Mouse (Mus musculus): ENCODE data around the gene Lnx1. TPM values are rescaled to one million over a fixed set of nuclear protein-coding genes. Genes with fewer than 3 reads are reported as not detected.

Lnx1 gene
- total RNA-seq (2023) = not detected

DNA sequence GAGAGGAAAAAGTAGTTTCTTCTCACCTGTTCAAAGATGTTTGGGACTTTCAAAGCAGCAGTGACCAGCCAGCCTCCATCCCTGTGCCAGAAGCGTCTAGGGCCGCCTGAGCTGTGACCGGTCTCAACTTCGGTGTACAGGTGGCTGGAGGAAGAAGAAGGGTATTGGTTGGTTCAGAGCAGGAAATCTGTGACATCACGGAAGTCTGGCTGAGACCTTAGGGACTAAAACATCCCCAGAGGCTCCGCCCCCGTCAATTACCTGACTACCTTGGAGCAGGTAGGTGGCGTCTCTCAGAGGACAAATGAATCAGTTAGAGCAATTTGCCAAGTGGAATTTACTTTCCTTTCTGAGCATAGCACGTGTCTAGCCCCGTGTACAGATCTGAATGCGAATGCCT, at the start of gene Lnx1:
TSS of gene Lnx1 (minus strand) at position 147 of the 400 bp plus-strand sequence.

Other genes with a start within 250 kb of the Lnx1 start
- gene Scfd2, start 171.2 kb downstream of the Lnx1 start, total RNA-seq (2023) = 10 to 100 TPM; 14.6 to 15.6 TPM
- 10 to 100 TPM; 53.9 to 57.4 TPM for gene Fip1l1, start 167.5 kb downstream of the Lnx1 start, total RNA-seq (2023)

Data from neutrophil, adult 83 days (primary cell).